Mouse (Mus musculus) ovary, postnatal 10 days (tissue): ENCODE data around the gene 5530401A14Rik.

ENCODE experiments used
- DNase-seq: peaks from one replicate; pipeline ENCODE4 v3.0.0; 2022; ENCODE audit warnings: low spot score

5530401A14Rik gene

DNA sequence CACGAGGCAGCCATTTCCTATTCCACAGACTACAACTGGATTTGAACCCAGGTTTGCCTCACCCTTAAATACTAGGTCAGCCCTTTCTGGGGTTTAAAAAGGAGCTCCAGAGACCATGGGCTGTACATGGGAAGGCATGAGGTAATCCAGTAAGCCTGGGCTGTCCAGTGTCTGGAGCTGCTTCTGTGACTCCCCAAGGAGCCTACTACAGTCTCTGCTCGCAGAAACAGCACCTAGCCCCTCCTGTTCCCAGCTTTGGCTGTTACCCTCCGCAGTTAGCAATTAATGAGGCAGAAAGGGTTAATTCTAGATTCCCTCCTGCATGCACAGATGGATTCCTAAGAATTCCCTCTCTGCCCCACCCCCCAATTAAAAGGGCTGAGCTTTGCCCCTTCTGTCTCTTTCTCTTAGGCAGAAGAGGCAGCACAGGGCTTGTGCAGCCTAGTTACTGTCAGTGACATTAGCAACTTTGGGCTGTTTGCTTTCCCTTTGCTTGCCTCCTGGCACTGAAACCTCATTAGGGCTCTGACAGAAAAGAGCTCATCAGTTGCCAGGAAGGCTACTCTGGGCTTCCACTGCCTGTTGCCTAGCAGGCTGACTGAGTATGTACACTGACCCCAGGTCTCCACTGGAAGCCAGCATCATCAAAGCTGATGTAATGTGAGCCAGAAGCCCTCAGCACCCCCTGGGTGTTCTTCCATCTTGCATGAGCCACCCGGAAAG is at the start of gene 5530401A14Rik:
5530401A14Rik (plus strand) TSS at position 424 of the 723 bp plus-strand sequence.
- DNase-seq: no peak

DNA sequence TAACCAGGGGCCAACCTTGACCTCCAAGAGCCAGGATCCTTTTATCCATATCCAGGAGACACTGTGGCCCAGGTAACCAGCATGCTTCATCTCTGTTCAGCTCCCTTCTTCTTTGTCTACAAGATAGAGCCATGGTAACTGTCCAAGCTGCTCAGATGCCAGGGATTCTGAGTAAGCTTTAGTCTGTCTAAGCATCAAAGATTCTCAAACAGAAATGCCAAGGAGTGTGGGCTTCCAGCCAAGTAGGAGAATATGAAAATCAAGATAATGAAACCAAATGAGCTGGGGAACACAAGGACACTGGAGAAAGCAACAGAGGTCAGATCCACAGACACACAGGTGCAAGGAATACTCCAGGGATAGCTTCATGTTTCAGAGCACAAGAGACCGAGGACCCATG is 45.7 kb upstream of the 5530401A14Rik start:
- DNase-seq: no peak

DNA sequence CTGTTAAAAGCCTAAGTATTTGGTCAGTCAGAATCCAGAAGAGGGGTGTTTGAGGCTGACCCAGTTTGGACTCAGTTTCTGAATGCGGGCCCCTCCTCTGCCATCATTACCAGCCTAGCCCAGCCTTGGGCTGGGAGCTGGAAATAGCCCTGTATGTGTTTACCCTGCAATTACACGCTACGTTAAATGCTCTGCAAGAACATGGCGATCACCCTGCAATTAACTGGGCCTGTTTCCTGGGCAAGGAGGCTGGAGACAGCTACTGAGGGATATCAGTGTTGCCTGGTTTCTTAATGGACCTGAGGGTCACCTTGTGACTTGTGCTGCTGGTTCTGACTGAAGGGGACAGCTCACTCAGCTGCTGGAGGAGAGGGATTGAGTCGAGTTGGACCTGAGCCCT is 43.9 kb upstream of the 5530401A14Rik start:
- DNase-seq: no peak

DNA sequence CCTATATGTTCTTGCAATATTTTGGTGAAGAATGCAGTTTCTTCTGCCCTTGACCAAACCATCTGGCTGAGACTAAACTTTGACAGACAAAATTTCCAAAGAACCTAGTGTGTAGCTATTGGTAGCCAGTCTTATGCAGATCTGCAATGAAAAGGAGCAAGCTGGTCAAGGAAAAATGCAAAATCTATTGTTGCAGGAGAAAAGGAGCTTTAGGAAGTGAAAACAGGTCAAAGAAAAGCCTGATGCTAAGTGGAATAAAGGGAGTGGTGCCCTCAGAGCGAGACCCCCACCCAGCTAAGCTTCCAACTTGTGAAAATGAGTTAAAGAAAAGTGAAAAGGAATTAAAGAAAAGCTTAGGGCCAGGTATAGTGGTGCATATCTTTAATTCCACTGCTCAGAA is 28.1 kb upstream of the 5530401A14Rik start:
- no peak for DNase-seq

GRCm38 (mm10) chr11:81838426-81838825 is 22.0 kb upstream of the 5530401A14Rik start:
- no peak for DNase-seq

DNA sequence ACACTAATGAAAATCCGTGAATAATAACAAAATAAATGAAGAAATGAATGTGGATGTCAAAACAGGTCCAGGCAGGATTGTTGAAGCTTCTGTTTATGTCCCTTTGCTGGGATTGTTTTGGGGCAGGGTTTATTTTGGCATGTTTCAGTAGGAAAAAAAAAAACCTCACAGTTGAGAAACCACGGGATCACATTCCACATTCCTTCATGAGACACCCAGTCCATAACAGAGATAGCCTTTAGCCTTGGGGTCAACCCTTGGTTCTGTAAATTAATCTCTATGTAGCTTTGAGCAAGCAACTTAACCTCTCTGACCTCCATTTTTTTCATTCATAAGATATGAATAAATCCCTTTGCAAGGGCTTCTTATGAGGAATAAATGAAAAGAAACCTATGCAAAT is 19.5 kb upstream of the 5530401A14Rik start:
- DNase-seq: no peak

DNA sequence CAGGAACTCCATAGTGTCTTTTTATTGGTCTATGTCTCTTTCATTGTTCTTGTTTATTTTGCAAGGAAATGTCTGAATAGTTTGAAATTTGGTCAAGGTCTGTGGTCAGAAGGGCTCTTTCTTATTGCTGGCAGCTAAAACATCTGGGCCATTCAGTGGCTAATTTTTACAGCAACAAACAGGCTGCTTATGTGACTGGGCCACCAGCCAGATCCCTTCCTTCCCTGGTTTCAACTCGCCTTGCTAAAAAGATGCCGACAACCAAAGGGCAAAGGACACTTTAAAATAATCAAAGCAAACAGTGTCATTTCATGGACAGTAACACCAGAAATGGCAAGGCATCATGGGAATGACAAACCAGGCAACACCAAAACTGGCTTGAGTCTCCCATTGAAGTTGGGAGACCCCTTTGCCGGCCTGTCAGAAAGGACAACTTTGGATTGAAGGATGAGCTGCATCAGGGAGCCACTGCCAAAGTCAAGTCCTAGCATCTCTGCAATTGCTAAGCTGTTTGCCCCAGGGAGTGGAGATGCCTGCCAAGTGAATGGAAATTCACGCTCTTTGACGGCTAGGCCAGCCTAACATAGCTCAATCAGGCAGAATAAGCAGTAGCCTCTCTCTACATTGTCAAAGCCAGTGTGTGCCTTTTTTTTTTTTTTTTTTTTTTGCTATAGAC is 15.3 kb upstream of the 5530401A14Rik start:
- no peak for DNase-seq

DNA sequence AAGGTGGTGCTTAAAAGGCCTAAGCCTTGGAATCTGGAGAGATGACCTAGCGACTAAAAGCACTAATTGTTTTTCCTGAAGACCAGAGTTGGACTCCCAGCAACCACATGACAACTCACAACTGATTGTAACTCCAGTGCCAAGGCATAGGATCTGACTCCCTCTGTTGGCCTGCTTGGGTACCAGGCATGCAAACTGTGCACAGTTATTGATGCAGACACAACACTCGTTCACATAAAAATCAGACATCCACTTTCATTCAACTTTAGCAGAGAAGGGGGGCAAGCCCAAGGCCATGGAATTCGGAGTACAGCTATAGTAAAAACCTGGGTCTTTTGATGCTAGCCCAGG is 14.8 kb upstream of the 5530401A14Rik start:
- no peak for DNase-seq

GRCm38 (mm10) chr11:81847773-81848490 is 12.5 kb upstream of the 5530401A14Rik start:
- no peak for DNase-seq

DNA sequence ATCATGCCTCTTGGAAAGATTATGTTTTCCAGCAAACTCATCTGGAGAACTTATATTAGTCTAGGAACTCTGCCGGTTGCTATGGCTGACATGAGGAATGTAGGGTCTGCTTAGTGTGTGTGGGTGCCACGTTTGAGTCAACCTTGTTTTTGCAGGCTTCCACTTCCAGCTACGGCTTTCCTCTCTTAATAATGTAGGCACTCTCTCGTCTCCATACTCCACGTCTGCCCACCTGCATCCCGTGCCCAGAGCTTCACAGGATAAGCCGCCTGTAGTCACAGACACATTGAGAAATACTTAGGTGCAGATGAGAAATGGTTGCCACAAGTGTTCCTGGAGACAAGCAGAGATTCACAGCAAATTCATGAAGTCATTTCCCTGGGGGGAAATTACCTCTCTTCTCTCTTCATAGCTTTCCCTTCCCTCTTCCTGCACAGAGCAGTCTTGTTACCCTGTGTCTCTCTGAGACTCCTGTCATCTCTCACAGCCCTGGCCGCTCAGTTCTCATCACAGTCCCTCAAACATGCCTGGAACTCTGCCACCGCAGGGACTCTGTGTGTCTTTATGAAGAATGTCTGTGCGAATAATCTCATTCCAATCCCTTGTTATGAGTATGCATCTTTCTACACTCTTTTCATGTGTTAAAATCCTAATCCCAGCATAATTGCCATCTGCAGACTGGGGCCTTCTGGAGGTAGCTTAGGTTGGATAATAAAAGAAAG is 5.3 kb downstream of the 5530401A14Rik start:
- DNase-seq: no peak

DNA sequence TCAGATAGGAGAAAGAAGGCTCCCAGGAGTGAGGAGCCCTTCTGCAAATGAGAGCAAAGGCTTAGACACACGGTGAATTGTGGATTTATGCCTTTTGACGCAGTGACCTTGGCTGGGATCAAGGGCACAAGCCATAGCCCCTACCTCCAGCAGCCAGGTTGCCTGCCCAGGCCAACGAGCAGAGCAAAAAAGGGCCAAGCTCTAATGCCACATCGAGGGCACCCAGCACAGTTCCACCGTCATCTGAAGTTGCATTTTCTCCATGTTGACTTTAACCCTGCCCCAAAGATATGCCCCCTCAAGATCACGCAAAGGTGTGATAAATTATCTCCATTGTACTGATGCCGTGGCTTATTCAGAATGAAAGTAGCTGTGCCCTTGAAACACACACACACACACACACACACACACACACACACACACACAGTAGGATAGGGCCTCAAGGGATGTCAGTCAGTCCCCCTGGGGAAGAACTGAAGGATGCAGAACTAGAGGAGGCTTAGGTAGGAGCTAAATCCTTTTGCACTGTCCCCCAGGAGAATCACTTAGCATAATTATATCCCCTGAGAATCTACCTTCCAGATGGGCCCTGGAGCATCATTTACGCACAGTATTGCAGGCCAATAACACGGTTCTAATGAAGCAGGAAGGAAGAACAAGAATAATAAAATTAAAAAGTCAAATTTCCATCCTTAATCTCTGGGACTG is 11.2 kb downstream of the 5530401A14Rik start:
- no peak for DNase-seq

DNA sequence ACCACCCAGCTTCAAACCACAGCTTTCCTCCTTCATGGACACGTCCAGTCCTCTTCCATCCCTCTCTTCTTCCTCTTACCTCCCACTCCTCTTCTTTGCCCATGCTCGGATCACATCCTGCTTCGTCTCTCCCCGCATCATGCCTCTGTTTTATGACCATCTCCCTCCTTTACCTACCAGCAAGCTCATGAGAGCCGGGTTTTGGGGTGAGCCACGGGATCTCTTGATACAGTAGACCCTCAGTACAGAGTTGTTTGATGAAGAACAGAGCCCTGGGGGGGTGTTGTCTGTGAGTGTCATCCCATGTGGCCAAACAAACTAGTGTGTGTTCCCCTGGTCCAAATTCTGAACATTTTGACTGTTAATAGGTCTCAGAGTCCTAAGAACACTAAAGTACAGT is 36.0 kb downstream of the 5530401A14Rik start:
- DNase-seq: no peak

- no peak for DNase-seq
Measured at GRCm38 (mm10) chr11:81897547-81898354, 37.3 kb downstream of the 5530401A14Rik start.

DNA sequence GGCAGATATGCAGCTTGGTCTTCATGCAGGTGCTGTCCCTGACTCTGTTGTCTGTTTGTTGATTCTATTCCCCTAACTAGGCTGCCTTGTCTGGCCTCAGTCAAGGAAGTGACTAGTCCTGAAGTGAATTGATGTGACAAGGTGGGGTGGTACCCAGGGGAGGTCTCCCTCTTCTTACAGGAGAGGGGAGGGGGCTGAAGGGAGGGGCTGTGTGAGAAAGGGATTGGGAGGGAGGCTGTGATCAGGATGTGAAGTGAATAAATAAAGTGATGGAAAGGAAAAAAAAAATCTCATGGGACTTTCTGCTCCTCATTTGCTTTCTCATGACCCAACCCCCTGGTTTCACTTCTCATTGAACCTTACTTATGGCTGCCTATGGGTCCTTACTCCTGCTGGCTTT is 41.8 kb downstream of the 5530401A14Rik start:
- DNase-seq: no peak

- no peak for DNase-seq
Measured at GRCm38 (mm10) chr11:81908760-81909159, 48.3 kb downstream of the 5530401A14Rik start.

GRCm38 (mm10) chr11:81909397-81909894 is 49.0 kb downstream of the 5530401A14Rik start:
- no peak for DNase-seq

DNA sequence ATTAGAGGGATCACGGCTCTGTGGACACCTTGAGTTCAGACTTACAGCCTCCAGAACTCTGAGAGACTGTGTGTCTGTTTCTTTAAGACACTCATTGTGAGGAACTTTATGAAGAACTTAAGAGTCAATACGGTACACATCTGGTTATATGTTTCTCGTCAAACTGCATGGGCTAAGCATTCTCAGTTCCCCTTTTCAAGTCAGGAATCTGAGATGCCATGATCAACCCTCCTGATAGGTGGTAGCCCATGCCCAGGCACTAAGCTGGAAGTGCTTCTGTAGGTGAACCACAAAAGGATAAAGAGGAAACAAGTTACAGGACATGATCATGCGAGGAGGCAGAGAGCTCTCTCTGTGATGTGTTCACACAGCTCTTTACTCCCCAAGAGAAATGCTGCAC is 52.6 kb downstream of the 5530401A14Rik start:
- no peak for DNase-seq

DNA sequence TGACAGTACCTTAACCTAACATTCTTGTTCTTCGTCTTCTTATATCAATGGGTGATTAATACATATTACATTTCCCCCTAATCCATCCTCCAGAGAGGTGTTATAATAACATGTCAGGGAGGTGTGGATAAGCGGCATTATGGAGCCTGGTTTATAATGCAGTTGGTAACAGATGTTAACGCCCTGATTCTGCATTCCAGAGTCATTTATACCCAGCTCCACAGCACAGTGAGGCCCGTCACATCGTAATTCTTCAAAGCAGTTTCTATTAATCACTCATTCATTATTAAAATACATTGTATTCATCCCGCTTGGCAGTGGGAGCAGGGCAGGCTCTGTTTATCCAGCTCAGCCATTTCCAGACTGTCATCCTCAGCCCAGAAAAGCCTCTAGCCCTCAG is 55.0 kb downstream of the 5530401A14Rik start:
- DNase-seq: no peak

GRCm38 (mm10) chr11:81923096-81923495 is 62.6 kb downstream of the 5530401A14Rik start:
- DNase-seq: no peak

DNA sequence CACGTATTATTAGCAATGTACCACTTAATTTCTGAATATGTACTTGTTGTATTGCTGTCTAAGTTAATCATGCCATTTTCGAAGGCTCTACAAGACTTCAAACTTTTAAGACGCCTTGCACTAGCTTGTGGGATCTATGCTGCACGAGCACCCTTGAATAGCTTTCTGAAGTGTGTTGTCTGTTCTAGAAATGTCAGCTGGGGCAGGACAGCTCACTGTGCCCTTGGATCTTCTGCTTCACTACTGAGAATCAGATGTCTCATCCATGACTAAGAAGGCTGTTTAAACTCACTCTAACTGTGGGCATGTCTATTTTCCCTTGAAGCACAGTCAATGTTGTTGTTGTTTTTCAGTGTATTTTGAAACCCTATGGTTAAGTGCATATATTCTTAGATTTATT is 63.2 kb downstream of the 5530401A14Rik start:
- DNase-seq: no peak

DNA sequence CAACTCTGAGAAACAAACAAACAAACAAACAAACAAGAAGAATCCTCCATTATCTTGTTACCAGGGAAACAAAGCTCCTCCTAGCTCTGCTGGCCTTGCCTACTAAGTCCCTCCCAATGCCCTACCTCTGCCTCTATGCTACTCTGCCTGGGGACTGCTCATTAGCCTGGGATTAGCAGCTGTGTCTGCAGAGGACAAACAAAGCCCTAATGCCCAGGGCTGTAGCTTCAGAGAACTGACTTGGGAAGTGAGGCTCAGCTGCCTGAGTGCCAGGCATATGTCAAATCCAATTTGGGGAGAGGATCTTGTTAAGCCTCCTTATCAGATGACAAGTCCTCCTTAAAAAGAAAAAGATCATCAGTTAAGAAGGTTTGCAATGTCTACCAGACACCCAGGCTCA is 65.9 kb downstream of the 5530401A14Rik start:
- DNase-seq: no peak
